Mouse (Mus musculus) ES-Bruce4 (cell line): ENCODE measurements around the gene Rnf207. TPM values are rescaled to one million over a fixed set of nuclear protein-coding genes. Genes with fewer than 3 reads are reported as not detected.
A peak's percentile ranks its signal among the peaks of the same experiment; 100 is the strongest.

Experiments
- H3K27ac ChIP-seq: 2 replicates; pipeline ENCODE4 v1.5.1; 2012; ENCODE audit warnings: low read length, inconsistent platforms; ENCODE audit not compliant: insufficient read depth
- H3K27me3 ChIP-seq: 2 replicates; pipeline ENCODE4 v1.6.1; 2012; ENCODE audit warnings: mild to moderate bottlenecking, low read length, inconsistent platforms; ENCODE audit not compliant: control insufficient read depth, poor library complexity, insufficient read depth, severe bottlenecking
- H3K36me3 ChIP-seq: 2 replicates; pipeline ENCODE4 v1.6.1; 2012; ENCODE audit warnings: inconsistent platforms, mild to moderate bottlenecking, low read length, moderate library complexity; ENCODE audit not compliant: control insufficient read depth, poor library complexity, insufficient read depth, severe bottlenecking
- H3K4me1 ChIP-seq: one replicate; pipeline ENCODE4 v1.8.1; 2011; ENCODE audit warnings: low read length; ENCODE audit not compliant: control insufficient read depth, insufficient read depth
- H3K4me3 ChIP-seq: 2 replicates; pipeline ENCODE4 v1.5.1; 2011; ENCODE audit warnings: low read depth, mild to moderate bottlenecking, low read length
- H3K9ac ChIP-seq: 2 replicates; pipeline ENCODE4 v1.6.1; 2012; ENCODE audit warnings: low read depth, mild to moderate bottlenecking, inconsistent platforms; ENCODE audit not compliant: poor library complexity, severe bottlenecking
- H3K9me3 ChIP-seq: replicated peaks from 2 replicates; pipeline ENCODE4 v1.6.1; 2012; ENCODE audit warnings: mild to moderate bottlenecking, low read length, inconsistent platforms; ENCODE audit not compliant: control insufficient read depth, poor library complexity, insufficient read depth, severe bottlenecking
- CTCF ChIP-seq: IDR thresholded peaks from one replicate; pipeline ENCODE4 v1.8.1; 2011; ENCODE audit warnings: low read depth, low read length
- EP300 ChIP-seq: IDR thresholded peaks from 2 replicates; pipeline ENCODE4 v1.6.1; 2011; ENCODE audit warnings: low read depth, low read length; ENCODE audit not compliant: insufficient read depth
- POLR2A ChIP-seq: IDR thresholded peaks from one replicate; pipeline ENCODE4 v1.8.1; 2011; ENCODE audit warnings: low read length; ENCODE audit not compliant: insufficient read depth
- polyA plus RNA-seq: library from polyadenylated mRNA; stranded (reverse); fragments of >200 nt; gene quantifications from 2 replicates; pipeline ENCODE4 v1.2.4, GENCODE M21; 2011; ENCODE audit warnings: low read depth; ENCODE audit not compliant: missing spikeins, insufficient read depth, insufficient read length

The Rnf207 gene
- polyA plus RNA-seq, 1 experiment: 4.2 TPM

DNA sequence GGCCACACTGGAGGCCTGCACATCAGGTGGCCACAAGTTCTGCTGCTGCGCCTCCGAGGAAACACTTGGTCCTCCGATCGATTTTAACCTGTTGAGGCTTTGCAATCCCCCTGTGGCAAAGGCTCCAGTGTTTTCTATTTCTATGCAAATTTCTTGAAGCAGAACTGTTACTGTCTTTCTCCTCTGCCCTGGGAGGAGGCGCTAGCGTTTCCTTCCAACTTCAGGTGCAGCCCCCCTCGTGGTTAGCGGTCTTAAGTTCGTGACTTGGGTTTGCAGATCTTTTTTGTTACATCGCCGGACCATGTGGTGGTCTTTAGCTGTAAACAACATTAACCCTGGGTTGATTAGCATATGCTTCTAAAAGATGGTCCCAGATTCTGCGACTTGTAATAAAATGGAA lies 14.8 kb upstream of the Rnf207 start:
- H3K4me3 ChIP-seq: no peak overlapping the region
- no peaks in the 10 kb centered on the region for H3K9me3 ChIP-seq
- H3K9ac ChIP-seq: no peak overlapping the region
- peaks cover 8% of the 10 kb centered on the region for H3K4me1 ChIP-seq
- no peaks in the 10 kb centered on the region for H3K27me3 ChIP-seq
- H3K36me3 ChIP-seq: peaks cover 53% of the 10 kb centered on the region
- no peak for TF ChIP-seq EP300
- no peak for TF ChIP-seq CTCF
- TF ChIP-seq POLR2A: no peak
- no peak overlapping the region for H3K27ac ChIP-seq

DNA sequence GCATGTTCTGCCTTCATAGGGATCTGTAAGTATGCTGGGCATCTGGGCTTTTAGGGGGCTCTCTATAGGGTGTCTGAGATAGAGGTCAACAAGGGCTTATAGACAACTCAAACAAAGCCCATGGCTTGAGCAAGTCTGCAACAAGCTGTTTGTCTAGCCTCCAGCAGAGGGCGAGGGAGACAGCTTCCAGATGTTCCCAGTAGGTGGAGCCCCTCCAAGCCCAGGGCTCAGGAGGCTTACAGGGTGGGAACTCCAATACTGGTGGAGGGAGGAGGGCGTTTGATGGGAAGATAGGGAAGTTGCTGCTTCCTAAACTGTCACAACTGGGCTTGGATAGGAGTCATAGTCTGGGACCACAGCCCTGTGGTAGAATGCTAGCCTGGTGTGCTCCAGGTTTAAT lies 14.2 kb upstream of the Rnf207 start:
- Histone ChIP-seq H3K36me3 (peaks cover 56% of the 10 kb centered on the region), H3K9me3 (no peaks in the 10 kb centered on the region), H3K9ac (no peak overlapping the region), H3K4me3 (no peak overlapping the region), H3K27me3 (no peaks in the 10 kb centered on the region), H3K4me1 (peaks cover 8% of the 10 kb centered on the region), H3K27ac (0 out of 2 replicates have a peak overlapping the region, but pooled peaks have one; percentile 16)
- TF ChIP-seq POLR2A: no peak
- TF ChIP-seq CTCF: peak; percentile 100

GRCm38 (mm10) chr4:152328691-152329090 lies 9.9 kb upstream of the Rnf207 start:
- Histone ChIP-seq H3K27ac (no peak overlapping the region), H3K4me1 (peaks cover 8% of the 10 kb centered on the region), H3K27me3 (no peaks in the 10 kb centered on the region), H3K9me3 (no peaks in the 10 kb centered on the region), H3K9ac (peak overlapping the region; percentile 30), H3K4me3 (no peak overlapping the region), H3K36me3 (peaks cover 58% of the 10 kb centered on the region)
- no peak for TF ChIP-seq EP300
- no peak for TF ChIP-seq POLR2A
- peak; percentile 79 for TF ChIP-seq CTCF

DNA sequence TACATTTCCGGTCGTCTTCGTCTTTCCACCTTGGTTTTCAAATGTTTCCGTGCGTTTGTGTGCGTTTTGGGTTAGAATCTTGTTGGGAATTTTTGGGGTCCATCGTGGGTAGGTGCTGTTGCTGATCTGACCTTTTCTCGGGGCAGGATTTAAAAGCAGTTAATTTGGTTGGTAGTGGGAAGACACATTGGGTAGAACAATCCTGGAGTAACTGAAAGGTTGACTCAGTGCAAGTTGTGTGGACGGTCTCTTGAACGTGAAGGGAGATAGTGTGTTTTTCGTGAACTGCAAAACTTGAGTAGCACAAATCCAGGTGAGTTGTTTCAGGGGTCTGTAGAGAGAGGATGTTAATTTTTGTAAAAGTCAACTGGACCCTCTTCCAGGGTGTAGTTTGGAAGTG lies 7.8 kb upstream of the Rnf207 start:
- H3K4me3 ChIP-seq: peak overlapping the region; percentile 93
- peak overlapping the region; percentile 40 for H3K27ac ChIP-seq
- TF ChIP-seq EP300: no peak
- TF ChIP-seq POLR2A: no peak
- TF ChIP-seq CTCF: no peak

DNA sequence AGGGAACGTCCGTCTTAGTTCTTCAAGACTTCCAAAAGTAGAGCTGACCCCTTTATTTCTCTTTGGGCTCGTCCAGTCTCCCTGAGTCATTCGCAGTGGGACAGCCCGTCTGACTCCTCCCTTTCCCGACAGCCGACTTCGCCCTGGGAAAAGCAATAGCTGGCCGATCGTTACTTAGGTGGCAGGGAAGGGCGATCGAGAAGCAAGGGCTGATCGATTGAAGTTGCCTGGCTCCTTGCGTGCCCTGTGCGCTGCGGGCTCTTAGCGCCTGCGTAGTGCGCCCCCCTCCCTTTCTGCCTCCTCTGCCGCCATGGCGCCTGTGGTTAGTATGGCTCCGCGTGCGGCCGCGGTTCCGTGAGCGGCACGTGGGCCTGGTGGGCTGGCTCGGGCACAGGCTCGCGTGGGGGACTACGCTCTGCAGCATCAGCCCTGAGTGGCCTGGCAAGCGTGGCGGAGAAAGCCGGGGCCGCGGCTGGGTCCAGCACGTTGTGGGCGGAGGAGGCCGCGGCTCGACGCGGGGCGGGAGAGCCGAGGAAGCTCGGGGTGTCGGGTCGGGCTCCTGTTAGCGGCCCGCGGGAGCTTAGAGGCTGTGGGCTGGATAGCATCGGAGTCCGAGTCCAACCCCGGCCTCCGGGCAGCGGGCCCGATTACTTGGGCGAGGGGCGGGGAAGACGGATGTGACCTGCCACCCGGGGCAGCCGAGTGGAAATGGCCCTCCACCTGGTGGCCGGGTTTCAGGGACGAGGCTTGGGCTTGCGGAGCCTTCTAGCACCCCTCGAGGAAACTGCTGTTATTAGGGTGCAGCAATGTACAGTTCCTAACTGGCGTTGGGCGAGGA lies 7.0 kb upstream of the Rnf207 start, which contains the start of gene Rpl22:
Gene Rpl22, plus strand, starts transcription at position 169 of the 838 bp plus-strand sequence.
- Histone ChIP-seq H3K27ac (peak within 1 kb of the TSS; percentile 74), H3K4me1 (peaks cover 10% of the 10 kb centered on the region), H3K36me3 (peaks cover 32% of the 10 kb centered on the region), H3K9me3 (no peaks in the 10 kb centered on the region), H3K27me3 (no peaks in the 10 kb centered on the region), H3K9ac (peak within 1 kb of the TSS; percentile 93), H3K4me3 (peak within 1 kb of the TSS; percentile 93)
- TF ChIP-seq CTCF: no peak
- TF ChIP-seq POLR2A: peak; percentile 7
- TF ChIP-seq EP300: peak; percentile 88

More for the DNA sequence above, 7.8 kb upstream of the Rnf207 start:
- Histone ChIP-seq H3K9ac (peak overlapping the region; percentile 93), H3K36me3 (peaks cover 39% of the 10 kb centered on the region), H3K27me3 (no peaks in the 10 kb centered on the region), H3K9me3 (no peaks in the 10 kb centered on the region), H3K4me1 (peaks cover 10% of the 10 kb centered on the region)

GRCm38 (mm10) chr4:152324641-152325562 lies 6.1 kb upstream of the Rnf207 start:
- Histone ChIP-seq H3K9ac (peak overlapping the region; percentile 93), H3K9me3 (no peaks in the 10 kb centered on the region), H3K36me3 (peaks cover 23% of the 10 kb centered on the region), H3K27me3 (no peaks in the 10 kb centered on the region), H3K4me3 (peak overlapping the region; percentile 79), H3K4me1 (peaks cover 6% of the 10 kb centered on the region), H3K27ac (peak overlapping the region; percentile 74)
- TF ChIP-seq POLR2A (peak; percentile 17), CTCF (no peak), EP300 (no peak)
